Mouse (Mus musculus) lung, postnatal 4 days (tissue): Measurements from ENCODE around the gene Rapgef6.
A peak's percentile ranks its signal among the peaks of the same experiment; 100 is the strongest.

Source experiments
- DNase-seq, 2 experiments: peaks; one replicate each; pipeline ENCODE4 v3.0.0; 2021

Rapgef6 gene

GRCm38 (mm10) chr11:54694291-54694690, 171.6 kb downstream of the Rapgef6 start:
- DNase-seq = no peak

- DNase-seq = no peak
Measured at GRCm38 (mm10) chr11:54695951-54696350, 173.3 kb downstream of the Rapgef6 start.

DNA sequence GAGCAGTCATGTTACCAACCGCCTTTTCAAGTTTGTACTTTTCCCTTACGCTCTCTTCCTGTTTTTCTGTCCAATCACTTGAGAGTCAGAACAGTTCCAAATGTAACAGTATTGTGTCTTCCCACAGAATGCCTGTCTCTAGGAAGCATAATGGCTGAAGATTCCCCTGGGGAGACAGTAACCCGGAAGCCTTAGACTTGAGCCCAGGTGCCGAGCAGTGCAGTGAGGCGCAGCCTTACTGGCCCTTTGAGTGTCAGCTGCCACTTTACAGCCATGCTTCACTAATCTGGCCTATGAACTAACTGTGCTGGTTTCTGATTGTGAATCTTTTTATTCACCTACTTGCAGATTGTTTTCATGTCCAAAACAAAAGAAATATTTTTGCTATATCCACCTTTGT, 175.0 kb downstream of the Rapgef6 start:
- no peak for DNase-seq

DNA sequence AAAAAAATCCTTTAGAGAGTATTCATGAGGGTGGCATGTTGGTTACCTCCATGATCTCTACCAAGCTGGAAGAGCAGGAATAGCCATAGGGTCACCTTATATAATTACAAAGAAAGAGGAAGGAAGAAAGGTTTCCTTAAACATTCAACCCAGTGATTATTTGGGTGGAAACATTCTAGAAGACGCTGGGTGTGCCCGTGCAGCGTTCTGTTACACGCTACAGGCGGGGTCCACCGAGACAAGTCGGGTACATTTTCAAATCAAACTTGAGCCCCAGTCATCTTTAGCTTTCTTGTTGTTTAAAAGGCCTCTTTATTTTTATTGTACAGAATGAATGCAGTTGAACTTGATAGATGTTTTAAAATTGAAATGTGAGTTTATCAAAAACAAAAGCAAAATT, 176.0 kb downstream of the Rapgef6 start:
- DNase-seq = no peak

- no peak for DNase-seq
Measured at GRCm38 (mm10) chr11:54699972-54700371, 177.3 kb downstream of the Rapgef6 start.

GRCm38 (mm10) chr11:54701848-54702247, 179.2 kb downstream of the Rapgef6 start:
- DNase-seq = no peak

- DNase-seq = peak; percentile 39 to 82
Measured at GRCm38 (mm10) chr11:54703306-54703705, 180.7 kb downstream of the Rapgef6 start.

GRCm38 (mm10) chr11:54708153-54708552, 185.5 kb downstream of the Rapgef6 start:
- no peak for DNase-seq

DNA sequence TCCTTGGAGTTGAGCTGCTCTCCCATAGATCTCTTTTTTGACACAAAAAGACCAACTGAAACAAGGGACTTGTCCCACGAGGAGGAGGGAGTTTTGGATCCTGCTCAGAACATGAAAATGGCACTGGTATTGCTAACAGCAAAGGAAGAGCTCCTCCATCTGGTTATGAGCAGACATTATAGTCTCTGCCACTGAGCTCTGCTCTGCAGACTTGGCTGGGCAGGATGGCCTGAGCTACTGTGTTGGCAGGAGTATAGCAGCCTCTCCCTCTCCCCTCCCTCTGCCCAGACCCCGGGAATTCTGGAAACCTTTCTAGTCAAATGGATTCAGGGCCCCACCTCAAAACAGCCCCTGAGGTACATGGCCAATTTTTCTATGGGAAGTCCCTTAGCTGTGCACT, 187.0 kb downstream of the Rapgef6 start:
- no peak for DNase-seq

DNA sequence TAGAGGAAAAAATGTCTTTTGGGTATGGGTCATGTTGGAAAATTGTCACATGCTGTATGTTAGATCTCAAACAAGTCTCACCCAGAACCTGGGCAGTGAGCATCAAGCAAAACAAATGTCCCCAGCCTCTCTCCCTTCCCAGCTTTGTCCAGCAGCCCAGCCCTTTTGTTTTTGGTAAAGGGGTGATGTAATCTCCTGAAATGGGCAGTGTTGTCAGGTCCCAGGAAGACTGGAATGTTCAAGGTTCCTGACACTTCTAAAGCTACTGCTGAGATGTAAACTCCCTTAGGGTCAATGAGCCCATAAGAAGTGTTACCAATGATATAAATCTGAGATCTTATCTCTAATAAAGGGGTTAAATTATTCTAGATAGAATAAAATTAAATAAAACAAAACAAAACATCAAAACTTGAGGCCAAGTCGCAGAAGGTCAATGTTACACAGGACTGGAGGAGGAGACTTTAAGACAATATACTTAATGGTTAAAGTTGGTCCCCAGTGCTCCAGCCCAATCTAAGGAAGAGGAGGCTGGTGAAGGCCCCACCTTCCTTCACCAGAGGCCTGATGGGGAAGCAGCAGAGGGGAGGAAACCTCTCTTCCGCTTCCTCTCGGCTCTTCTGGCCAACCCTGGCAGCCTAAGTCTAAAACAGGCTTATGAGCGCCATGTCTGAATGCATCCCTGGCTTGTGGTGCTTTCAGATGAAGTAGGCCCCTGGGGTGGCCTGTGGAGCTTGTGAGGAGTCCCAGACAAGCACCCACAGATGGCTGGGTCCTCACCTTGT, 188.1 kb downstream of the Rapgef6 start:
- no peak for DNase-seq

DNA sequence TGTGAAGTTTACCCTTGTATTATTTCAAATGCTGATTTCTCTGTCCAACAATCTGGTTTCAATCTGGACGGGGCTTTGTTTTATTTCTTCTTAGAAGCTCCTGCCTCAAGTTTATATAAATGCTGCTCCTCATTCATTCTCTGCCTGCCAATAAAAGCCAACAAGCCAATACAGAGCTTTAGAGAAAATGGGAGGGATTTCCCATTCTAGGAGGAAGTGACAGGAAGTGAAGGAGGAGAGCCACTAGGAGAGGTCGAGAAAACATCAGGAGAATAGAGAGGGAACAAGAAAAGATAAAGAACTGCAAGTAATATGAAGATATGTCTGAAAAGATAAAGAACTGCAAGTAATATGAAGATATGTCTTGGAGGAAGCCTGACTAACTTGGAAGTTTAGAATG, 190.2 kb downstream of the Rapgef6 start:
- no peak for DNase-seq

- no peak for DNase-seq
Measured at GRCm38 (mm10) chr11:54717893-54718292, 195.2 kb downstream of the Rapgef6 start.

- no peak for DNase-seq
Measured at GRCm38 (mm10) chr11:54718601-54719000, 196.0 kb downstream of the Rapgef6 start.

GRCm38 (mm10) chr11:54722057-54722456, 199.4 kb downstream of the Rapgef6 start:
- DNase-seq = no peak

GRCm38 (mm10) chr11:54724353-54725034, 201.8 kb downstream of the Rapgef6 start:
- peak; percentile 40 to 45 for DNase-seq

DNA sequence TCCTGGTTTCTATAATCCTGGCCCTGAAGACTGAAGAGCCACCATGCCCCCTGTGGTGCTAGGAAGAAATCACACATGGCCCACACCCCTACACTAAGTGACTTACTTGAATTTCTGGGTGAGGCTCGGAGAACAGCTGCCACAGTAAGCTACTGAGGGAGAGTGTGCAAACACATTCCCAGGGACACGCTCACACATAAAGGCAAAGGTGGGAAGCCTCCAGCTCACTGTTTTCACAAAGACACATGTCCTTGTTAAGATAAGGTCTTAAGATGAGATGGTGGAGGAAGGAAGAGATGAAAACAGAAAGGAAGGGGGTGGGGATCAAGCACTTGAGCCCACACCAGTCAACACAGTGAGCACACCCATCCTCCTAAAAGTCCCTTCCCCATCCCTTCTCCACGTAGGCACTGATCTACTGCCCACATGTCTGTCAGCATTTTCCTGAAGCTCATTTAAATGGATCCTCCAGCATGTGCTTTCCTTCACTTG, 204.0 kb downstream of the Rapgef6 start:
- no peak for DNase-seq

DNA sequence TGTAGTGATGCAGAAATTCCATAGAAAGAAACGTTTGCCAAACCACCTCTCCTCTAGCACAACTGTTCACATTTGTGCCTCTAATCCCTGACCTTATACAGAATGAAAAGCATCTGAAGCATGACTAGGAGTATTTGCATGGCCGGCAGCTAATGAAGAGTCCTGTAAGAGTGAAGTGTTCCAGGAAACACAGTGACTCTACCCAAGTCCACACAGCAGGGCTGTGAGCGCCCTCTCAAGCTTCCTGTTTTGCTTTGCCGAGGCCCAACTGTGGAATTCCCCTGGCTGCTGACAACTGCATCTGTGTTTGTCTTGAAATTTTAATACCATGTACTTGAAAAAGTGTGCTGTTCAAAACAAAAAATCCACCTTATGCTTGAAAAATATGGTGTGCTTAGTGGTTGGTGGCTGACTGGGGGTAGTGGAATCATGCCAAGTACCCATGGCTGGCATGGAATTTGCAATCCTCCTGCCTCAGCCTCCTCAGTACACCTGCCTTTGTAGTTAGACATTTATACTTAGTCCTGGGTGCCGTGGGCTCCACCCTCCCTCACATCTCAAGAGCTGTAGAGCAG, 204.8 kb downstream of the Rapgef6 start:
- peak; percentile 62 to 80 for DNase-seq

DNA sequence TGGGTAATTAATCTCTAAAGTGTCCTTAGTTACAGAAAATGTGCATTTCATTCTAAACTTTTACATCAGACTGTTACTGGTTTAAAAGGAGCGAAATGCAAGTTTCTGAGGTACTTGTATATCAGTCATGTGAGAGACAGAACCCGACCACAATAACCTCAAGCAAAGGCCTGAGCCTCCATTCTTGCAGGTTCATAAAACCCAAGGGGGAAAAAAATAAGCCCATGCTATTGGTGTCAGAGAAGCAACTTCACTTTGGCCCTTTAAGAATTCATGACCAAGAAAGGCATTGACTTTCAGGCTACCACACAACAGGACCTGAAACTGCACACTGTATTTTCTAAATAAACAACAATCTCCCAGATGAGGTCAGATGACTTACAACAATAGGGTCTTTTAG, 205.7 kb downstream of the Rapgef6 start:
- no peak for DNase-seq

- DNase-seq = no peak
Measured at GRCm38 (mm10) chr11:54729311-54729710, 206.7 kb downstream of the Rapgef6 start.

DNA sequence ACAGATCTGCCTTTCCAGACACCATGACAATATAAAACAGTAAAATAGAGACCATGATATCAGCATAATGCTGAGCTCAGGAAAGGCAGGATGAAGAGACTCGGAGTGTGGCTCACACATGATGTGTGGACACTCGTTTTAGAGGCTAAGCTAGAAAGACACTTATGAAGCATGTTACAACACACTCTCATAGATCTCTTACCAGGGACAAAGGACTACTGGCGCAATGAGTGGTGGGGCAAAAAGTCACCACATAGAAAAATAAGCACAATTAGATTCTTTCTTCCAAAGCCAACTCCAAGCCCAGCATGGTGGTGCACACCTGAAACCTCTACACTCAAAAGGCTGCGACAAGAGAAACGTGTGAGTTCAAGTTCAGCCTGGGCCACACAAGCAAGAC, 208.3 kb downstream of the Rapgef6 start:
- DNase-seq = no peak

- DNase-seq = no peak
Measured at GRCm38 (mm10) chr11:54731367-54731766, 208.7 kb downstream of the Rapgef6 start.

DNA sequence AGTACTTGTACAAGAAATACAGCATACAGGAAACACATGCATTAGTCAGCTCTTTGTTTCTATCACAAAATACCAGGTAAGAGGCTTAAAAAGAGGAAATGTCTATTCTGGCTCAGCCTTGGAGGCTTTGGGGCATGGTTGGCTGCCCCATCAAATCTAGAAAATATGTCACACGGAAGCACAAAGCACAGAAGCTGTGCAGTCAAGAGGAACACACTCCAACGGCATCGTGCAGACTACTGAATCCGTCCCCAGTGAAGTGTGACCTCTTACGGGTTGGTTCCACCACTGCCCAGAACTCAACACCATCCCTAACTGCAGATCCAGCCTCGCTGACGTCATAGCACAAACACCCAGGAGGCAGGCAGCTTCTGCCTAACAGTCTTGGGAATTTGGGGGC, 210.9 kb downstream of the Rapgef6 start:
- no peak for DNase-seq

DNA sequence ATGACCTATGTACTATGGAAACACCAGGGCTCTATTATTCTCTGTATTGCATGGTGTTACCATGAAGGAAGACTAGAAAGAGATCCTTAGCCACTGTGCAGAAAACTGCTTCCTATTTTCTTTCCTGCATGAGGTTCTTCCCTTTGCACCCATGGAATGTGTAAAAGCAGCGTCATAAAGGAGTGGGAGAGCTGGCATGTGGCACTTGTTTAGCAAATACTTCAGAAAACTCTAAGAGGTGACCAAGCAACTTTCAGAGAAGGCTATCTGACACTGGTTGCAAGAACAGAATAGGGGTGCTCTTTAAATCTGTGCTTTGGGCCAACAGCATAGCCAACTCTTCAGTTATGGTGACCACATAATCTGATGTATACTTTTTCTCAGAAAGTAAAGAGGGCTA, 212.5 kb downstream of the Rapgef6 start:
- DNase-seq = no peak

- DNase-seq = no peak
Measured at GRCm38 (mm10) chr11:54736903-54737302, 214.3 kb downstream of the Rapgef6 start.
